ENCODE assay signal across 22 mouse cellular contexts in genomic region chr9:98401611-98402010, GRCm38 (mm10). TPM values are rescaled to one million over a fixed set of nuclear protein-coding genes. Genes with fewer than 3 reads are reported as not detected.
DNase-seq lines count a peak whose midpoint lies in the region; ATAC-seq and TF ChIP-seq lines count a peak whose summit lies in the region.
"Had no signal": no experiment of that assay in that cellular context is flagged by ENCODE, and none has a peak within 500 bp of the region (broad histone marks: within the 10 kb centered on the region; RNA-seq: fewer than 3 reads in every experiment).

No protein-coding gene starts in this region.

- no peak for DNase-seq in frontal cortex, postnatal 14 days (ENCODE audit: low spot score in 2 of 2)
- peak; percentile 62 for DNase-seq in midbrain, embryonic 11.5 days (ENCODE audit: low spot score, missing footprints)
- no peak for DNase-seq in midbrain, postnatal 0 days (ENCODE audit: low spot score)
- peak; percentile 28 for DNase-seq in brain, adult 2 months (ENCODE audit: low read depth, low spot score)
- DNase-seq in lung, postnatal 36 days: no peak
- DNase-seq: adrenal gland, adult 2 months; adrenal gland, adult 8-10 months; adrenal gland, postnatal 10 days; adrenal gland, postnatal 14 days; adrenal gland, postnatal 25 days; adrenal gland, postnatal 36 days; B cell, adult 2 months; cerebellum, adult 11 months; cerebellum, adult 11-12 months; cerebellum, adult 18-20 months; cerebellum, adult 2 months had no signal

- H3K27ac ChIP-seq in midbrain, embryonic 11.5 days (ENCODE audit: low read depth, low read length): no peak overlapping the region
- no peak overlapping the region for H3K27ac ChIP-seq in midbrain, postnatal 0 days (ENCODE audit: low read depth, low read length)

- no peaks in the 10 kb centered on the region for H3K9me3 ChIP-seq in midbrain, embryonic 11.5 days (ENCODE audit: control insufficient read depth, low read length)
- H3K9me3 ChIP-seq in midbrain, postnatal 0 days (ENCODE audit: low read length): no peaks in the 10 kb centered on the region
- H3K9me3 ChIP-seq: G1E had no signal

- H3K9ac ChIP-seq in midbrain, embryonic 11.5 days (ENCODE audit: low read length): no peak overlapping the region
- H3K9ac ChIP-seq in midbrain, postnatal 0 days (replicated peaks; ENCODE audit: low read length, poor library complexity, severe bottlenecking): no peak overlapping the region

- WGBS in midbrain, embryonic 11.5 days: 86% methylated on average over 5 of the region's 5 CpGs
- 87% methylated on average over 5 of the region's 5 CpGs for WGBS in midbrain, postnatal 0 days

- H3K27me3 ChIP-seq in midbrain, embryonic 11.5 days (ENCODE audit: control insufficient read depth, insufficient read depth, low read length): no peaks in the 10 kb centered on the region
- H3K27me3 ChIP-seq in midbrain, postnatal 0 days (ENCODE audit: insufficient read depth, low read length): no peaks in the 10 kb centered on the region
- H3K27me3 ChIP-seq: CH12.LX, Patski had no signal

- no peak for TF ChIP-seq CTCF in midbrain, postnatal 0 days (IDR thresholded peaks at IDR 0.05)

- no peaks in the 10 kb centered on the region for H3K4me1 ChIP-seq in midbrain, embryonic 11.5 days (ENCODE audit: control insufficient read depth, insufficient read depth, low read length)
- no peaks in the 10 kb centered on the region for H3K4me1 ChIP-seq in midbrain, postnatal 0 days (ENCODE audit: insufficient read depth, low read length)

- H3K36me3 ChIP-seq in midbrain, embryonic 11.5 days (ENCODE audit: control insufficient read depth, insufficient read depth, low read length): no peaks in the 10 kb centered on the region
- no peaks in the 10 kb centered on the region for H3K36me3 ChIP-seq in midbrain, postnatal 0 days (ENCODE audit: insufficient read depth, low read length)

- ATAC-seq in frontal cortex, adult (ENCODE audit: low TSS enrichment): 0 out of 2 replicates have a peak, but pooled peaks have one; percentile 39
- ATAC-seq in midbrain, embryonic 11.5 days (ENCODE audit: low FRiP score): no peak
- ATAC-seq in midbrain, postnatal 0 days (ENCODE audit: low FRiP score): no peak
- ATAC-seq: activated CD4-positive, CD25-positive, alpha-beta regulatory T cell, adult 4 months; CD4-positive, CD25-positive, alpha-beta regulatory T cell, adult 4 months; Patski had no signal

- H3K4me3 ChIP-seq in midbrain, embryonic 11.5 days (ENCODE audit: low read depth, low read length): no peak overlapping the region
- no peak overlapping the region for H3K4me3 ChIP-seq in midbrain, postnatal 0 days (ENCODE audit: low read depth, low read length)

- no peak overlapping the region for H3K4me2 ChIP-seq in midbrain, embryonic 11.5 days
- no peak overlapping the region for H3K4me2 ChIP-seq in midbrain, postnatal 0 days (ENCODE audit: low read depth, low read length, poor library complexity, severe bottlenecking)

RNA-seq across cellular contexts. Expression of gene Rbp1, which starts 21.1 kb away (rescaled TPM):
- 26.0 and 27.5 TPM in 2 replicates for polyA plus RNA-seq in midbrain, embryonic 11.5 days (2014; fragmentation: Nextera tagmentation; extraction: Ambion mirVana)
- total RNA-seq in midbrain, postnatal 0 days (2014; rRNA removed): 10.5 and 11.5 TPM in 2 replicates
- 27.6 and 30.0 TPM in 2 replicates for polyA plus RNA-seq in midbrain, postnatal 0 days (2015; fragmentation: Nextera tagmentation; extraction: Ambion mirVana)
- polyA plus RNA-seq: G1E had no signal

Comparison
In these comparisons a context has a peak if more than half of its experiments do, and no peak if none do; other contexts are left out.
1. DNase-seq: peak in midbrain, embryonic 11.5 days (single experiment) and brain, adult 2 months (single experiment); none in frontal cortex, postnatal 14 days (0 of 2), midbrain, postnatal 0 days (single experiment) and lung, postnatal 36 days (single experiment).